Mouse (Mus musculus) bone marrow macrophage, adult 2 months (primary cell): Measurements from ENCODE around the gene Olfr1386.
"Not testable (repeated sequence)": the region's sequence is repeated elsewhere in the genome, so short reads cannot be mapped to it uniquely, and the experiment has no call there.

ENCODE experiments used
- CTCF ChIP-seq: IDR thresholded peaks from 2 replicates; pipeline ENCODE4 v1.5.1; 2012; ENCODE audit warnings: low read depth, mild to moderate bottlenecking, low read length, moderate library complexity
- POLR2A ChIP-seq: IDR thresholded peaks from 2 replicates; pipeline ENCODE4 v1.6.1; 2012; ENCODE audit warnings: mild to moderate bottlenecking, low read depth, low read length, borderline replicate concordance

DNA sequence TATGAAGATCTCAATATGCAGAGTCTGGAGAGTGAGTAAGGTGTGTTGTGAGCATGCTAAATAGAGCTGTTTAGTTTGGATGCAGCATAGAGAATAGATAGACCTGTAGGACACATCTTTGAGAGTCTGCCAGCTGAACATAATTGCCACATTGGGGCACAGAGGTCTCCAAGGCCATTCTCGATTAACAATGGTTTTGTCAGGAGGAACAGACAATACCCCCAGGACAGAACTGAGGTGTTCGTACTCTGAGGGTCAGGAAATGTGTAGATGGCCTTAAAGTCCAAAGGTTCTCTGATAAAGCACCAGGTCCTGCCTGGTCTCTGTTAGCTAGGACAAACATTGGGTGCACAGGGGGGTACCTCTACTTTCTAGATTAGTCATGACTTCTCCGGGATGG lies at the start of gene Olfr1386:
- not testable (repeated sequence) for TF ChIP-seq CTCF, POLR2A
